ENCODE assay signal across 9 mouse cellular contexts in the genomic region with DNA sequence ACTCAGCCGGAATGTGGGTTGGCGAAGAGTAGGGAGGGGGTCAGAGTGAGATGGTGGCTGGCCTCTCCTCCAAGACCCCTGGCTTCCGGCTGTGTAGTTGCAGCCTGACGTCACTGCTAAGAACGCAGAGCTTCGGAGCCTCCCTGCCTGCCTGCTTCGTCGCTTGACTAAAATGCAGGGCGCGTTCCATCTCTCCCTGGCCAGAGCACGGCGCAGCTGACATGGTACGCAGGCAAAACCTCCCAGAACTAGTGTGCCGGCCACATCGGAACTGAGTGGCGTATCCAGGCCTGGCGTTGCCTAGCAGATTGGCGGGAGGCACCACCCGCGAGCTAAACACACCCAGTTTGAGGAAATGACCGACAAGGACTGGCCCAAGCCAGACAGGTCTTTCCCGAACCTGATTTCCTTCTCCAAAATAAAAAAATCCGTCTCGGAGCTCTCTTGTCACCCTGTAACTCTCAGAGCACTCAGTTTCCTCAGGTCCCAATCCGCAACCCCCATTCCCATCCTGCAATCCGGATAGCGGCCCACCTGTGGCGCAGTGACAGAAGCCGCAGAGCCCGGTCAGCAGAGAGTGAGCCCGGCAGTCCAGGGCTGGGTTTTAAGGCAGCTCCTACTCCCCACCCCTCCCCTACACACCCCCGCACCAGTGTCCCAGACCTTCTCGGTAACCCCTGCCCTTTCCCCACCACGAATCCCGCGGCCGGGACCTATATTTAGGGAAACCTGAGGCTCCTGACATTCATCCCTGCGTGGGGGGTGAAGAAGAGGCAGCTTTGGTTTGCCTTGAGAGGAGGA. TPM values are rescaled to one million over a fixed set of nuclear protein-coding genes. Genes with fewer than 3 reads are reported as not detected.
DNase-seq lines count a peak whose midpoint lies in the region; ATAC-seq and TF ChIP-seq lines count a peak whose summit lies in the region.
"Had no signal": no experiment of that assay in that cellular context is flagged by ENCODE, and none has a peak within 500 bp of the region (broad histone marks: within the 10 kb centered on the region; RNA-seq: fewer than 3 reads in every experiment).

No protein-coding gene starts in this region.

- ATAC-seq in frontal cortex, adult (ENCODE audit: low TSS enrichment) = peak; percentile 61
- peak; percentile 93 for ATAC-seq in hindbrain, embryonic 11.5 days (ENCODE audit: low FRiP score)
- peak; percentile 85 for ATAC-seq in stomach, postnatal 0 days (ENCODE audit: low FRiP score, low TSS enrichment)

- peaks cover 36% of the 10 kb centered on the region for H3K79me2 ChIP-seq in macrophage (ENCODE audit: inconsistent target)

- no peaks in the 10 kb centered on the region for H3K9me3 ChIP-seq in hindbrain, embryonic 11.5 days (ENCODE audit: control insufficient read depth, low read length)
- no peaks in the 10 kb centered on the region for H3K9me3 ChIP-seq in stomach, postnatal 0 days (ENCODE audit: control insufficient read depth, low read length)

- peak overlapping the region; percentile 89 for H3K4me2 ChIP-seq in hindbrain, embryonic 11.5 days (replicated peaks; ENCODE audit: low read depth, low read length)
- peak overlapping the region; percentile 68 for H3K4me2 ChIP-seq in stomach, postnatal 0 days (replicated peaks; ENCODE audit: low read depth)

- 0 out of 2 replicates have a peak, but pooled peaks cover 3% of the 10 kb centered on the region for H3K36me3 ChIP-seq in hindbrain, embryonic 11.5 days (ENCODE audit: control insufficient read depth, insufficient read depth, low read length)
- H3K36me3 ChIP-seq in macrophage (ENCODE audit: inconsistent target) = peaks cover 26% of the 10 kb centered on the region
- H3K36me3 ChIP-seq in stomach, postnatal 0 days (ENCODE audit: control insufficient read depth, insufficient read depth, low read length) = peaks cover 14% of the 10 kb centered on the region; the same call in 1 of the 2 replicates

- H3K4me3 ChIP-seq in hindbrain, embryonic 11.5 days (ENCODE audit: low read depth, low read length) = peak overlapping the region; percentile 75
- peak overlapping the region; percentile 45 for H3K4me3 ChIP-seq in macrophage (ENCODE audit: inconsistent target)
- H3K4me3 ChIP-seq in stomach, postnatal 0 days (ENCODE audit: low read depth, low read length) = peak overlapping the region; percentile 80

- H3K27me3 ChIP-seq in hindbrain, embryonic 11.5 days (ENCODE audit: control insufficient read depth, insufficient read depth, low read length) = no peaks in the 10 kb centered on the region
- no peaks in the 10 kb centered on the region for H3K27me3 ChIP-seq in stomach, postnatal 0 days (ENCODE audit: control insufficient read depth, insufficient read depth, low read length)

- TF ChIP-seq CTCF in stomach, postnatal 0 days (IDR thresholded peaks at IDR 0.05; ENCODE audit: low read depth) = peak; percentile 46

- peaks cover 2% of the 10 kb centered on the region for H3K4me1 ChIP-seq in hindbrain, embryonic 11.5 days (replicated peaks; ENCODE audit: control insufficient read depth, insufficient read depth, low read length)
- no peaks in the 10 kb centered on the region; the same call in 1 of the 2 replicates for H3K4me1 ChIP-seq in stomach, postnatal 0 days (replicated peaks; ENCODE audit: control insufficient read depth, insufficient read depth)

- no peak for DNase-seq in frontal cortex, postnatal 10 days (ENCODE audit: low spot score in 2 of 2)
- peak; percentile 49 for DNase-seq in thymus, postnatal 14 days
- no peak for DNase-seq in thymus, postnatal 25 days
- DNase-seq in fibroblast of lung, adult 2 months (ENCODE audit: low read depth) = peak; percentile 81
- DNase-seq in hindbrain, embryonic 11.5 days (ENCODE audit: low spot score) = peak; percentile 87
- no peak for DNase-seq in stomach, postnatal 0 days (ENCODE audit: low spot score)

- WGBS in hindbrain, embryonic 11.5 days = 2% methylated on average over 38 of the region's 38 CpGs
- 4% methylated on average over 38 of the region's 38 CpGs for WGBS in macrophage (ENCODE audit: missing documents)
- 3% methylated on average over 34 of the region's 38 CpGs for WGBS in stomach, postnatal 0 days

- H3K9ac ChIP-seq in hindbrain, embryonic 11.5 days (ENCODE audit: low read depth, low read length) = peak overlapping the region; percentile 64
- H3K9ac ChIP-seq in stomach, postnatal 0 days (ENCODE audit: low read length) = peak overlapping the region; percentile 76

- peak overlapping the region; percentile 89 for H3K27ac ChIP-seq in hindbrain, embryonic 11.5 days (ENCODE audit: low read depth, low read length)
- H3K27ac ChIP-seq in macrophage = peak overlapping the region; percentile 97
- peak overlapping the region; percentile 96 for H3K27ac ChIP-seq in stomach, postnatal 0 days (replicated peaks)

- no peak for TF ChIP-seq EP300 in stomach, postnatal 0 days (optimal IDR thresholded peaks at IDR 0.05)

RNA-seq across cellular contexts. Expression of gene Fam57b, which starts 2.2 kb away (rescaled TPM):
- polyA plus RNA-seq in hindbrain, embryonic 11.5 days (2014; fragmentation: Nextera tagmentation; extraction: Ambion mirVana) = 14.6 and 16.3 TPM in 2 replicates
- total RNA-seq in macrophage (2018; cell fraction: chromatin; rRNA removed) = under 1 TPM in 4 of 26 experiments, not detected in 22; 0.44 to 0.57 (median 0.46) TPM
- under 1 TPM in 14 of 26 experiments, not detected in 12; 0.06 to 0.30 (median 0.18) TPM for total RNA-seq in macrophage (2018; cell fraction: cytosol; rRNA removed)
- 1 to 10 TPM in 1 of 26 experiments, under 1 TPM in 10, not detected in 15; 0.24 to 1.2 (median 0.49) TPM for total RNA-seq in macrophage (2018; cell fraction: nucleus; rRNA removed)
- 0.17 to 0.25 TPM in 2 of 3 replicates, not detected in the other for polyA plus RNA-seq in macrophage (2018)
- polyA plus RNA-seq in stomach, postnatal 0 days (2015; fragmentation: Nextera tagmentation; extraction: Ambion mirVana) = 0.57 and 0.59 TPM in 2 replicates

RNA-seq across cellular contexts. Expression of gene Ppp4c, which starts 7.4 kb away (rescaled TPM):
- polyA plus RNA-seq in hindbrain, embryonic 11.5 days (2014; fragmentation: Nextera tagmentation; extraction: Ambion mirVana) = 313 and 330 TPM in 2 replicates
- total RNA-seq in macrophage (2018; cell fraction: chromatin; rRNA removed) = 100 to 1,000 TPM; 229 to 414 (median 301) TPM
- total RNA-seq in macrophage (2018; cell fraction: cytosol; rRNA removed) = 100 to 1,000 TPM; 114 to 160 (median 137) TPM
- 100 to 1,000 TPM; 130 to 231 (median 195) TPM for total RNA-seq in macrophage (2018; cell fraction: nucleus; rRNA removed)
- polyA plus RNA-seq in macrophage (2018) = 62.0 to 139 TPM (median 129 TPM) in 3 replicates
- polyA plus RNA-seq in stomach, postnatal 0 days (2015; fragmentation: Nextera tagmentation; extraction: Ambion mirVana) = 118 and 122 TPM in 2 replicates

RNA-seq across cellular contexts. Expression of gene Tbx6, which starts 18.4 kb away (rescaled TPM):
- polyA plus RNA-seq in hindbrain, embryonic 11.5 days (2014; fragmentation: Nextera tagmentation; extraction: Ambion mirVana) = 0.25 and 0.79 TPM in 2 replicates
- total RNA-seq in macrophage (2018; cell fraction: chromatin; rRNA removed) = 1 to 10 TPM in 12 of 26 experiments, under 1 TPM in 7, not detected in 7; 0.45 to 3.9 (median 1.1) TPM
- total RNA-seq in macrophage (2018; cell fraction: cytosol; rRNA removed) = under 1 TPM in 15 of 26 experiments, not detected in 11; 0.05 to 0.39 (median 0.15) TPM
- 1 to 10 TPM in 11 of 26 experiments, under 1 TPM in 14, not detected in 1; 0.23 to 6.2 (median 0.81) TPM for total RNA-seq in macrophage (2018; cell fraction: nucleus; rRNA removed)
- 0.19 to 0.25 TPM in 2 of 3 replicates, not detected in the other for polyA plus RNA-seq in macrophage (2018)
- 0.08 and 0.18 TPM in 2 replicates for polyA plus RNA-seq in stomach, postnatal 0 days (2015; fragmentation: Nextera tagmentation; extraction: Ambion mirVana)

RNA-seq across cellular contexts. Expression of gene Ypel3, which starts 22.9 kb away (rescaled TPM):
- polyA plus RNA-seq in hindbrain, embryonic 11.5 days (2014; fragmentation: Nextera tagmentation; extraction: Ambion mirVana) = 114 and 119 TPM in 2 replicates
- total RNA-seq in macrophage (2018; cell fraction: chromatin; rRNA removed) = 100 to 1,000 TPM in 8 of 26 experiments, 10 to 100 TPM in 18; 14.8 to 230 (median 79.5) TPM
- total RNA-seq in macrophage (2018; cell fraction: cytosol; rRNA removed) = 100 to 1,000 TPM in 12 of 26 experiments, 10 to 100 TPM in 14; 32.4 to 175 (median 76.1) TPM
- total RNA-seq in macrophage (2018; cell fraction: nucleus; rRNA removed) = 100 to 1,000 TPM in 8 of 26 experiments, 10 to 100 TPM in 18; 23.9 to 225 (median 71.2) TPM
- 40.6 to 227 TPM (median 90.3 TPM) in 3 replicates for polyA plus RNA-seq in macrophage (2018)
- polyA plus RNA-seq in stomach, postnatal 0 days (2015; fragmentation: Nextera tagmentation; extraction: Ambion mirVana) = 86.0 and 102 TPM in 2 replicates

RNA-seq across cellular contexts. Expression of gene 4930451I11Rik, which starts 31.8 kb away (rescaled TPM):
- not detected in 2 replicates for polyA plus RNA-seq in hindbrain, embryonic 11.5 days (2014; fragmentation: Nextera tagmentation; extraction: Ambion mirVana)
- not detected for total RNA-seq in macrophage (2018; cell fraction: chromatin; rRNA removed)
- total RNA-seq in macrophage (2018; cell fraction: cytosol; rRNA removed) = not detected
- not detected for total RNA-seq in macrophage (2018; cell fraction: nucleus; rRNA removed)
- polyA plus RNA-seq in macrophage (2018) = not detected in 3 replicates
- polyA plus RNA-seq in stomach, postnatal 0 days (2015; fragmentation: Nextera tagmentation; extraction: Ambion mirVana) = not detected in 2 replicates
- total RNA-seq: left cerebral cortex, postnatal 10 days had no signal

Comparison
In these comparisons a context has a peak if more than half of its experiments do, and no peak if none do; other contexts are left out.
1. DNase-seq: peak in thymus, postnatal 14 days (single experiment), fibroblast of lung, adult 2 months (single experiment) and hindbrain, embryonic 11.5 days (single experiment); none in frontal cortex, postnatal 10 days (0 of 2), thymus, postnatal 25 days (single experiment) and stomach, postnatal 0 days (single experiment).
2. Peak in every context shown above with its lines, with median percentiles within 50 percentile points of each other: ATAC-seq, H3K27ac ChIP-seq and H3K4me3 ChIP-seq.